ENCODE assay signal across 23 mouse cellular contexts in genomic region chr10:39224449-39225094, GRCm38 (mm10).
DNase-seq lines count a peak whose midpoint lies in the region; ATAC-seq and TF ChIP-seq lines count a peak whose summit lies in the region.
"Had no signal": no experiment of that assay in that cellular context is flagged by ENCODE, and none has a peak within 500 bp of the region (broad histone marks: within the 10 kb centered on the region; RNA-seq: fewer than 3 reads in every experiment).

No protein-coding gene starts in this region.

- H3K36me3 ChIP-seq in embryonic facial prominence, embryonic 13.5 days = no peaks in the 10 kb centered on the region
- no peaks in the 10 kb centered on the region for H3K36me3 ChIP-seq in embryonic facial prominence, embryonic 10.5 days (replicated peaks)
- no peaks in the 10 kb centered on the region for H3K36me3 ChIP-seq in midbrain, embryonic 11.5 days (ENCODE audit: control insufficient read depth, insufficient read depth, low read length)
- no peaks in the 10 kb centered on the region for H3K36me3 ChIP-seq in midbrain, embryonic 16.5 days (ENCODE audit: control insufficient read depth, insufficient read depth, low read length)
- no peaks in the 10 kb centered on the region for H3K36me3 ChIP-seq in forebrain, embryonic 13.5 days (ENCODE audit: poor library complexity, severe bottlenecking)
- H3K36me3 ChIP-seq: forebrain, embryonic 10.5 days; hindbrain, embryonic 12.5 days; hindbrain, embryonic 15.5 days had no signal

- H3K4me2 ChIP-seq in embryonic facial prominence, embryonic 13.5 days = no peak overlapping the region
- H3K4me2 ChIP-seq in midbrain, embryonic 11.5 days = no peak overlapping the region
- no peak overlapping the region for H3K4me2 ChIP-seq in midbrain, embryonic 16.5 days (ENCODE audit: low read length)
- H3K4me2 ChIP-seq in forebrain, embryonic 13.5 days = no peak overlapping the region
- H3K4me2 ChIP-seq: heart, embryonic 11.5 days; hindbrain, embryonic 12.5 days; hindbrain, embryonic 15.5 days had no signal

- intact Hi-C loops in left cerebral cortex, adult 2 months (cut with DNase I) = no loop called here

- no peaks in the 10 kb centered on the region for H3K27me3 ChIP-seq in embryonic facial prominence, embryonic 13.5 days
- no peaks in the 10 kb centered on the region for H3K27me3 ChIP-seq in embryonic facial prominence, embryonic 10.5 days (replicated peaks; ENCODE audit: low read depth, poor library complexity, severe bottlenecking)
- H3K27me3 ChIP-seq in midbrain, embryonic 11.5 days (ENCODE audit: control insufficient read depth, insufficient read depth, low read length) = no peaks in the 10 kb centered on the region
- H3K27me3 ChIP-seq in midbrain, embryonic 16.5 days (ENCODE audit: control insufficient read depth, insufficient read depth, low read depth, low read length) = no peaks in the 10 kb centered on the region
- no peaks in the 10 kb centered on the region for H3K27me3 ChIP-seq in forebrain, embryonic 13.5 days
- H3K27me3 ChIP-seq: hindbrain, embryonic 12.5 days; hindbrain, embryonic 15.5 days had no signal

- H3K4me3 ChIP-seq in embryonic facial prominence, embryonic 13.5 days = no peak overlapping the region
- no peak overlapping the region for H3K4me3 ChIP-seq in embryonic facial prominence, embryonic 10.5 days
- no peak overlapping the region for H3K4me3 ChIP-seq in midbrain, embryonic 11.5 days (ENCODE audit: low read depth, low read length)
- no peak overlapping the region for H3K4me3 ChIP-seq in midbrain, embryonic 16.5 days (ENCODE audit: low read depth, low read length)
- no peak overlapping the region for H3K4me3 ChIP-seq in forebrain, embryonic 13.5 days
- H3K4me3 ChIP-seq in left cerebral cortex, adult 2 months = no peak overlapping the region
- H3K4me3 ChIP-seq: forebrain, embryonic 10.5 days; gastrocnemius, adult 2 months; hindbrain, embryonic 12.5 days; hindbrain, embryonic 15.5 days had no signal

- no peak overlapping the region for H3K27ac ChIP-seq in embryonic facial prominence, embryonic 13.5 days
- no peak overlapping the region; the same call in 1 of the 2 replicates for H3K27ac ChIP-seq in embryonic facial prominence, embryonic 10.5 days (replicated peaks)
- H3K27ac ChIP-seq in midbrain, embryonic 11.5 days (ENCODE audit: low read depth, low read length) = no peak overlapping the region
- H3K27ac ChIP-seq in midbrain, embryonic 16.5 days (ENCODE audit: low read length) = no peak overlapping the region
- no peak overlapping the region for H3K27ac ChIP-seq in forebrain, embryonic 13.5 days
- H3K27ac ChIP-seq in left cerebral cortex, adult 2 months = no peak overlapping the region
- H3K27ac ChIP-seq: forebrain, embryonic 10.5 days; gastrocnemius, adult 2 months; hindbrain, embryonic 12.5 days; hindbrain, embryonic 15.5 days had no signal

- H3K9me3 ChIP-seq in embryonic facial prominence, embryonic 13.5 days = no peaks in the 10 kb centered on the region
- H3K9me3 ChIP-seq in embryonic facial prominence, embryonic 10.5 days = no peaks in the 10 kb centered on the region
- H3K9me3 ChIP-seq in midbrain, embryonic 11.5 days (ENCODE audit: control insufficient read depth, low read length) = no peaks in the 10 kb centered on the region
- H3K9me3 ChIP-seq in midbrain, embryonic 16.5 days (replicated peaks; ENCODE audit: control insufficient read depth, low read length, poor library complexity, severe bottlenecking) = no peaks in the 10 kb centered on the region
- peaks cover 6% of the 10 kb centered on the region; the same call in 1 of the 2 replicates for H3K9me3 ChIP-seq in forebrain, embryonic 13.5 days (replicated peaks)
- H3K9me3 ChIP-seq: forebrain, embryonic 10.5 days; hindbrain, embryonic 12.5 days; hindbrain, embryonic 15.5 days had no signal

- no peak for DNase-seq in embryonic facial prominence, embryonic 10.5 days (ENCODE audit: low spot score)
- DNase-seq in midbrain, embryonic 11.5 days (ENCODE audit: low spot score, missing footprints) = peak; percentile 65
- DNase-seq in ZHBTc4 (ENCODE audit: low read depth, low spot score) = peak; percentile 71
- no peak for DNase-seq in thymus, postnatal 14 days
- DNase-seq in left cerebral cortex, adult 2 months (ENCODE audit: extremely low spot score in 1 of 2, low spot score in 2 of 2) = no peak
- DNase-seq: adrenal gland, adult 2 months; adrenal gland, postnatal 14 days; cerebellum, adult 11 months; cerebellum, adult 2 months; cerebellum, adult 9-11 months; cerebellum, postnatal 25 days; forebrain, postnatal 0 days; gastrocnemius, adult 2 months; gastrocnemius, postnatal 14 days; heart, adult 11 months had no signal

- 0 out of 2 replicates have a peak, but pooled peaks have one; percentile 20 for ATAC-seq in embryonic facial prominence, embryonic 13.5 days (ENCODE audit: insufficient number of reproducible peaks, insufficient read depth, low FRiP score, low TSS enrichment, low read depth)
- ATAC-seq in midbrain, embryonic 11.5 days (ENCODE audit: low FRiP score) = no peak
- no peak for ATAC-seq in midbrain, embryonic 16.5 days
- ATAC-seq in forebrain, embryonic 13.5 days = no peak
- ATAC-seq: forebrain, embryonic 14.5 days; forebrain, postnatal 0 days had no signal

- TF ChIP-seq CTCF in left cerebral cortex, adult 2 months (IDR thresholded peaks at IDR 0.05) = no peak

- peaks cover 22% of the 10 kb centered on the region for H3K4me1 ChIP-seq in embryonic facial prominence, embryonic 13.5 days
- peaks cover 43% of the 10 kb centered on the region for H3K4me1 ChIP-seq in embryonic facial prominence, embryonic 10.5 days
- H3K4me1 ChIP-seq in midbrain, embryonic 11.5 days (ENCODE audit: control insufficient read depth, insufficient read depth, low read length) = no peaks in the 10 kb centered on the region
- H3K4me1 ChIP-seq in midbrain, embryonic 16.5 days (ENCODE audit: control insufficient read depth, insufficient read depth, low read length) = peaks cover 16% of the 10 kb centered on the region
- H3K4me1 ChIP-seq in forebrain, embryonic 13.5 days = peaks cover 23% of the 10 kb centered on the region

- H3K9ac ChIP-seq in embryonic facial prominence, embryonic 13.5 days = no peak overlapping the region
- no peak overlapping the region for H3K9ac ChIP-seq in midbrain, embryonic 11.5 days (ENCODE audit: low read length)
- H3K9ac ChIP-seq in midbrain, embryonic 16.5 days (ENCODE audit: low read depth, low read length) = no peak overlapping the region
- no peak overlapping the region for H3K9ac ChIP-seq in forebrain, embryonic 13.5 days
- H3K9ac ChIP-seq: forebrain, postnatal 0 days; hindbrain, embryonic 12.5 days; hindbrain, embryonic 15.5 days had no signal

- 34% methylated on average over 5 of the region's 5 CpGs for WGBS in embryonic facial prominence, embryonic 13.5 days
- WGBS in embryonic facial prominence, embryonic 10.5 days = 35% methylated on average over 5 of the region's 5 CpGs
- WGBS in midbrain, embryonic 11.5 days = 46% methylated on average over 5 of the region's 5 CpGs
- WGBS in midbrain, embryonic 16.5 days = 48% methylated on average over 5 of the region's 5 CpGs
- WGBS in forebrain, embryonic 13.5 days = 46% methylated on average over 5 of the region's 5 CpGs

Comparison
In these comparisons a context has a peak if more than half of its experiments do, and no peak if none do; other contexts are left out.
1. DNase-seq: peak in midbrain, embryonic 11.5 days (single experiment) and ZHBTc4 (single experiment); none in embryonic facial prominence, embryonic 10.5 days (single experiment), thymus, postnatal 14 days (single experiment) and left cerebral cortex, adult 2 months (0 of 2).